Mouse (Mus musculus) urinary bladder, postnatal 36 days (tissue): ENCODE data around the gene Sh2b3.

Experiments
- DNase-seq, 2 experiments: peaks; one replicate each; pipeline ENCODE4 v3.0.0; 2022; ENCODE audit warnings: low spot score in 2 of 2, mixed read lengths in 1 of 2

The Sh2b3 gene

DNA sequence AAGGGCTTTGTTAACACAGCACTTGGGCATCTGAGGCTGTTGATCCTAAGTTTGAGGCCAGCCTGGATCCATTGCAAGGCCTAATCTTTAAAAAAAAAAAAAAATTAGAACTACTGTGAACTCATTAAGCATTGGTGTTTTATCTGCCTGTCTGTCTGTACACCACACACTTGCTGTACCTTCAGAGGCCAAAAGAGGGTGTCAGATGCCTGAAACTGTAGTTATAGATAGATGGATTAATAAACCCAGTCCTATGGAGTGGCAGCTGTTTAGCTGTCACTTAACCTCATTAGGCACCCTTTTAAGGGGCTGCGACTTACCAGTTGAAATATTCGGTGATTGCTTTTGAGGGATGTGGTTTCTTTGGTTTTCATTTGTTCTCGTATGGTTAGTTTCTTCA, 41.6 kb downstream of the Sh2b3 start:
- no peak for DNase-seq

GRCm38 (mm10) chr5:121791026-121791425, 46.4 kb downstream of the Sh2b3 start:
- DNase-seq: no peak

GRCm38 (mm10) chr5:121783862-121784500, 53.5 kb downstream of the Sh2b3 start:
- peak in 1 of 2 experiments; percentile 35 for DNase-seq

GRCm38 (mm10) chr5:121782467-121782866, 55.0 kb downstream of the Sh2b3 start:
- DNase-seq: no peak

DNA sequence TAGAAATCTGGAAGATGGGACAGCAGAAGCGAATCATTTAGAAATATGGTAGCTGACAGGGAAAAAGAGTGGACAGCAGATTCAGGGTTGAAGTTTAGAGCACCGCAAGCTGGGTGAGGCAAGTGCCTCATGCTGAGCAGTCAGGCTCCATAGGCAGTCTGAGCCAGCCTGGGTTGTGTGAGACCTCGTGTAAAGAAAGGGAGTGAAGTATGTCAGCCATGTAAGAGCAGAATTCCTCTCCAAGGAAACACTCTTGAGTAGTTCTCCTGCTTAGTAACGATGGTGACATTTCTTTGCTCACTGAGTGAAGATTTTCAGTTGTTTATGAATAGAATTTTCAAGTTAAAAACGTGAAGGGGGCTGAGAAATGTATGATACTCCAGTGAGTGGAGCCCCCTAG, 57.3 kb downstream of the Sh2b3 start:
- no peak for DNase-seq

DNA sequence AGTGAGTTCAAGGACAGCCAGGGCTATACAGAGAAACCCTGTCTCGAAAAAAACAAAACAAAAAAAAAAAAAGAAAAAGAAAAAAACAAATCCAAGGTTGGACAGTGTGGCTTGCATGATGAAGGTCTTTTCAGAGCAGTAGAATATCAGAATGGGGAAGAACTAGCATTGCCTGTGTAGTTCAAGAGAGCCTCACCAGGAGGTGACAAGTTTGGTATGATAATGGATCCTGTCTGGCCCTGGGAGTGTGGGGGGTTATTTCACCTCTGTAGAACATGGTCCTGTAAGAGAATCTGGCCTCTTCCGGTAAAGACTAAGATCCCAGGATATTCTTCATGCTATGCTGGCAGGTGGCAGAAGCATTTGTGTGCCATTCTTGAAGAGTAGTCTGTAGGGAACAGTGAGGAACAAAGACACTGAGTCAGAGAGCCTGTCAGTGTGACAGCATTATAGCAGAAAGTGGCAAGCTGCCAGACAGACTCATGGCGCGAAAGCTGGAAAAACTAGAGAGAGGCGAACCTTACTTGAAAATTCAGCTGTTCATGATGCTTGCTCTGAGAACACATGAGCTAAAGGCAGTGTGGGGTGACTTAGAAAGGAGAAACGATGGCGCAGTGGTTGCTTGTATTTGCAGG, 58.8 kb downstream of the Sh2b3 start:
- no peak for DNase-seq

- no peak for DNase-seq
These were observed 65.8 kb downstream of the Sh2b3 start for GRCm38 (mm10) chr5:121771611-121772010.

DNA sequence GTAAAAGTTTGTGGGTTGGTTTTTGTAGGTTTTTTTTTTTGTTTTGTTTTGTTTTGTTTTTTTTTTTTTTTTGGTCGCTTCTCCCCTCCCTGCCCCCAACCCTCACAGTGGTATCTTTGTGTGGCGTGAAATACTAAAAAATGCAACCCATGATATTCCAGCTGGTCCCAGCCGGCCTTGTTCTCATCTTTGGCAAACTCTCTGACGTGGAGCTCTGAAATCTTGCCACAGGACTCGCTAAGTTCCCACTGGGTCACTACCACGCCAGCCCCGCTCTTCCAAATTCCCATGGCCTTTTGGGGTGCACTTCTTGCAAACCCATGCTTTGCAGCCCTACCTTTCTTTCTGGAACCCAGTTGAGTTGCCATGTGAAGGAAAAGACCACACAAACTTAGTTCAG, 67.6 kb downstream of the Sh2b3 start:
- DNase-seq: peak in 1 of 2 experiments; percentile 20

DNA sequence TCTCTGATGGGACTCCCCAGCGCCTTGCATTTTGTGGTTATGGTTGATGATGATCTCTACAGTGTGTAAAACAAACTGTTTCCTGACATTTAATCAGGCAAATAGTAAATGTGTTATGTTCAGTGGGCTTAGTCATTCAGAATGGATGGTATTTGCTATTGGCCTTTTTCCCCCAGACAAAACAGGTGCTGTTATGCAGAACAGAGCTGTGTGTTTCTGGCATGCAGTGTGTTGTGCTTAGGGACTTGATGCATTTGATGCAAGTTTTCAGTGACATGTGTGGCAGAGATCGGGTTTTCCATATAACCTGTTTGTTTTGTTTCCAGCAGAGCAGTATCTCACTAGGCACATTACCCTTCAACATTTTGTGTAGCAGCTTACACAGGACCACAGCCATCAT, 69.9 kb downstream of the Sh2b3 start:
- no peak for DNase-seq

DNA sequence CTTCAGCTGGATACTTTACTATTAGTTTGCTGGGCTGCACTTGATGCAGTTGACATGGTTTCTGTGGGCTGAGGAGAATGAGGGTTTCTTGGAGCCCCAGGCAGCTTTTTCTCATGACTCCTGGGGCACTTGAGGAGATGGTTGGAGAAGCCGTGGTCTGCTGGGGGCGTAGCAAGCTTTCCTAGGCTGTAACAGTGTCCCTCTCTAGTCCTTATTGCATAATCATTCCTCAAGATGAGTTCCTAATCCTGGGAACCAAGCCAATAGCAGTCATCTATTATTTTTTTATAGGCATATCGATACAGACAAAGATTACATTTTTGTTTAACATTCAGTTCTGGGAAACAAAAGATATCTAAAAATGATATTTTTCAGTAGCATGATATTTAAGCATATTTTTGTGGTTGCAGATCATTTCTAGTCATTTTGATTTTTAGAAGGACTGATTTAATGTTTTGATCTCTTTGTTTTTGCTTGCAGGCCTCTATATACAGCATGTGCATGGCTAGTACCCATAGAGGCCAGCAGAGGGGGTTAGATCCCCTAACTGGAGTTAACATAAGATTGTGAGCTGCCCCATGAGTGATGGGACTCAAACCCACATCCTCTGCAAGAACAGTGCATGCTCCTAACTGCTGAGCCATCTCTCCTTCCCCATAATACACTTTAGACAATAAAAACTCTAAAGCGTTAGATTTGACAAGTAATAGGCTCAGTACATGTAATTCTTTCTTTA, 71.2 kb downstream of the Sh2b3 start:
- DNase-seq: no peak
